Mouse (Mus musculus): ENCODE data around the gene Fat4.

The Fat4 gene

DNA sequence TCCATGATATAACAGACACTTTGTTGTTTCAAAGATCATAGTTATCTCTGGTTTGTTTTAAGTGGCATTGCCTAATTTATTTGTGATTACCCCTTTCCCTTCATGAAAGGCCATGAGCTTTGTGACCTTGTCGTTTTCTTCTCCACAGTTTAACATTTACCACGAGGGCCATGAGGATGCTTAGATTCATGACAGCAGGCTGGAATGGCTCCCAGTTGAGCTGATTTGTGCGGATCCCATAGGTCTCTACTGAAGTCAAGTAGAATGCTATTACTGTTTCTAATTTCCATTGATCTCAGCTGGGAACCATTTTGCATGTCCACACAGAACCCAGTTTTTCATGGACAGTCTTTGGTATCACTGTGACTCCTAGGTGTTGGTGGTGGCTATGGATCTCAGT is 67.5 kb downstream of the Fat4 start:
- in situ Hi-C loops (cut with MboI; ENCODE audit: unreplicated experiment in 2 of 2): no loop called here

- in situ Hi-C loops (cut with MboI; ENCODE audit: unreplicated experiment in 2 of 2): no loop called here
Observed at GRCm38 (mm10) chr3:38956012-38956648, 69.4 kb downstream of the Fat4 start.

DNA sequence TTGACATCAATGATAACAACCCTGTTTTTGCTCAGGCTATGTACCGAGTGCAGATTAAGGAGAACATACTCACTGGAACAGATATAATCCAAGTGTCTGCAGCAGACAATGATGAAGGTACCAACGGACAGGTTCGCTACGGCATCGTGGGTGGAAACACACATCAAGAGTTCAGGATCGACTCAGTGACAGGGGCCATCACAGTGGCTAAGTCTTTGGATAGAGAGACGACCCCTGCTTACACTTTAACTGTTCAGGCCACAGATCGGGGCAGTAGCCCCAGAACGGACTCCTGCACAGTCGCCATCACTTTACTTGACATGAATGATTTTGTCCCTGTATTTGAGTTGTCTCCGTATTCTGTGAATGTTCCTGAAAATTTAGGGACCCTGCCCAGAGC is 70.4 kb downstream of the Fat4 start:
- in situ Hi-C loops (cut with MboI; ENCODE audit: unreplicated experiment in 2 of 2): no loop called here

DNA sequence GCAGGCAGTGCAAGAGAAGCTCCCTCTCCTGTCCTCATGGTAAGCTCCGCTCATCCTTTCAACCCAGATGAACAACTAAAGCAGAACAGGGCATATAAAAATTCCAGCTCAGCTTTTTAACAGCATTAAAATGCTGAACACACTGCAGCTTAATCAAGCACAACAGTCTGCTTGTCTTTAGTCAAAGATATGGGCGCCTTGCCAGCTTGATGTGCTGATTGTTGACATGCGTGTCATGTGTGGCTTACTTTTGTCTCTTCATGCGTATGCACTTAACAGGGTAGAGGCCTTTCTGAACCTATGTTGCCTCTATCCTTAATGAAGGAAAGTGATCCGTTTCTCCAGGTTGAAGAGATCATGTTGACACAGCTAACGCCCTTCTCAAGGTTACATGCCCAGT is 75.6 kb downstream of the Fat4 start:
- in situ Hi-C loops (cut with MboI; ENCODE audit: unreplicated experiment in 2 of 2): no loop called here

DNA sequence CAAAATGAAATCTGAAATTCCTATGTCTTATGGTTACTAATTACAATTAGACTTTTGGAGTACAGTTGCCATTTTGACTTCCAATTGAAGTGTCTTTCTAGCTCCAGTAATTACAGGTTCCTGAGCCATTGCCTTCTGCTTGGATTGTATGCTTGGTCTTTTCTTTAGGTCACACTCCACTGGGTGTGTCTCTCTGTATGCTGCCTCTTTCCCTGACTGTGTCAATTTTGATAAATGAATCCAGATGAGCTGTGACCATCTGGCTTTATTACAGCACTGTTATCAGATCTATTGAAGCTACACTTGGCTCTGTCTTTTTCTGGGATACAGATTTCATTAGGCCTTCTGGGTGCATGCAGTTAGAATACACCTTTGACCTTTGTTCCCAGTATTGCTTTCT is 80.7 kb downstream of the Fat4 start:
- in situ Hi-C loops (cut with MboI; ENCODE audit: unreplicated experiment in 2 of 2): no loop called here

DNA sequence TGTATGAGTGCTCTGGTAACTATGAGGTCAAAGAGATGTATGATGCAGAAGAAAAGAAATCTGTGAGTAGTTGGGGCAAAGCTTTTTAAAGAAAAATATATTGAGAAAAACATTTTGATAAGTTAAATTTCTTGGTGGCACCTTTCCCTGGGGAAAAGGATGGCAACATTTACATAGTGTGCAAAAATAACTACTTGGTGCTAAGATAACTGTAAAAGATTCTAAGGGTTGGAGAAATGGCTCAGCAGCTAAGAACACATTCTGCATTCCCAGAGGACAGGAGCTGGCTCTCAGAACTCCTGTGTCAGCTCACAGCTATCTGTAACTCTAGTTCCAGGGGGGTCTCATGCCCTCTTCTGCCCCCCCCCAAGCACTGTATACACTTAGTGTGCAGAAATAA is 99.6 kb downstream of the Fat4 start:
- in situ Hi-C loops (cut with MboI; ENCODE audit: unreplicated experiment in 2 of 2): no loop called here

- in situ Hi-C loops (cut with MboI; ENCODE audit: unreplicated experiment in 2 of 2): no loop called here
Observed at GRCm38 (mm10) chr3:38989181-38989580, 102.4 kb downstream of the Fat4 start.

- in situ Hi-C loops (cut with MboI; ENCODE audit: unreplicated experiment in 2 of 2): no loop called here
Observed at GRCm38 (mm10) chr3:39000011-39000410, 113.3 kb downstream of the Fat4 start.

GRCm38 (mm10) chr3:39010544-39010943 is 123.8 kb downstream of the Fat4 start:
- in situ Hi-C loops (cut with MboI; ENCODE audit: unreplicated experiment in 2 of 2): no loop called here

DNA sequence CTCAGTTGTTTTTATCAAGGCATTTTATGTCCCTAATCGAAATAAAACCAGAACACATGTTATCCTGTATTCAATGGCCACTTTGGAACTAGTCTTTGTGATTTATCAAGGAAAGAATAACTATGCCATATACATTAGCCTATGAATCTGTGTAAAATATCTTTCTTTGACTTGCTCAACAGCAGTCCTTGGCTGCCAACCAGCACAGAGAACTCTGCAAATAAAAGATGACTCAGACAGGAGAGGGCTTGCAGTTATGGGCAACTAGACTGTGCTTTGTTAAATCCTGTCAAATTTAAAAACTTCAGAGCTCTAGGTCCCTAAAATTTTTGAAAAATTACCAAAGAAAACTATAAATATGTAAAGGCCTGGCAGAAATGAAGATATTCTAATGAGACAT is 130.9 kb downstream of the Fat4 start:
- in situ Hi-C loops (cut with MboI; ENCODE audit: unreplicated experiment in 2 of 2): no loop called here

DNA sequence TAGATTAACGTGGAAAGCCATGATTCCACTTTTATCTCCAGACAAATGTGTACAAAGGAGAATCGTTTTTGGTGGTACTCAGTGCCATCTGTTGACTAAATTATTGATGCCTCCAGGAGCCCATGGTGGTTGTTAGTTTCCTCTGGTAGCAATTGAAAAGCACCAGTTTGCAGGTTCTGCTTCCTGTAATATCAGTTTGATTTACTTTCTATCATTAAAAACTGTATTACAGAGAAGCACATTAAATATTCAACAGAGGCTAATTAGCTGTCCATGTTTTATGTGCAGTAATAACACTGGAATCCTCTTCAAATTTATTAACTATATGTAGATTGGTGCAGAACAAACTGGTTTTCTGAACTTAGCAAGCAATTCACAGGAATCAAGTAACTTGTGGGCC is 149.4 kb downstream of the Fat4 start:
- in situ Hi-C loops (cut with MboI; ENCODE audit: unreplicated experiment in 2 of 2): no loop called here

- in situ Hi-C loops (cut with MboI; ENCODE audit: unreplicated experiment in 2 of 2): no loop called here
Observed at GRCm38 (mm10) chr3:39046425-39046824, 159.7 kb downstream of the Fat4 start.

- in situ Hi-C loops (cut with MboI; ENCODE audit: unreplicated experiment in 2 of 2): no loop called here
Observed at GRCm38 (mm10) chr3:39047621-39048303, 161.0 kb downstream of the Fat4 start.

DNA sequence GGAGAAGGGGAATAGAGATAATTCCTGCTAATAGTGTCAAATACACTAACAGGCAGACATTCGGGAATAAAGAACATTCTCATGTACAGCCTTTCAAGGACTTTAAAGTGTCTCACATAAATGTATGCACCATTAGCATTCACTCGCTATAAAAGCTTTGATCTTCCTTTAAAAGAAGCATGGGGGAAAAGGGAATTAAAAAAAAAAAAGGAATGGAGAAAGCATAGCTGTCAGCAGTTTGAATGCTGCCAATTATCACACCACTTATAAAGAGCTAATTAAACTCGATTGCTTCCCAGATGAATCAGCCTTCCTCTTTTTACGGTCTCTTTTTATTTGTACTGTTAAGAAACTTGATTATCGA is 161.5 kb downstream of the Fat4 start:
- in situ Hi-C loops (cut with MboI; ENCODE audit: unreplicated experiment in 2 of 2): no loop called here

DNA sequence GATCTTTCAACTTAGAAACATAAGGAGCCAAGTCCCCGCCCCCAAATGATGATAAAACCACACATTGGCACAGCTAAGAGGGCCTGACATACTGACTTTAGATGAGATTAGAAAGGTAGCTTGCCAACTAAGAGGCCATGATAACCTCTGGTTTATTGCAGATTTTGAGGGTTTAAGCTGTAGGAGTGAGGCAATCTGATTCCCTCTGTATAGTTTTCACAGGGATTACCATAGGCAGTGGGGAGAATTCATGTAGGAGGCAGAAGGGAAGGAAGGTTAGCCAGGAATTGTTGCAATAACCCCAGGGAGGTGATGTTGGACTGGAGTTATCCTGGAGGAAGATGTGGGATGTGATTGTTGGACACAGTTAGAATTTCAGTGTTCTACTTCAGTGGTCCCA is 163.4 kb downstream of the Fat4 start:
- in situ Hi-C loops (cut with MboI; ENCODE audit: unreplicated experiment in 2 of 2): no loop called here

GRCm38 (mm10) chr3:39053072-39053471 is 166.3 kb downstream of the Fat4 start:
- in situ Hi-C loops (cut with MboI; ENCODE audit: unreplicated experiment in 2 of 2): no loop called here

All from v-Abl transformed pro-B cells (cell line).